Mouse (Mus musculus): ENCODE results near the gene Pcgf5. TPM values are rescaled to one million over a fixed set of nuclear protein-coding genes. Genes with fewer than 3 reads are reported as not detected.
A peak's percentile ranks its signal among the peaks of the same experiment; 100 is the strongest.

Gene Pcgf5
- 10 to 100 TPM; 14.1 to 17.2 TPM for total RNA-seq (2021)
- long read RNA-seq, experiment 1, full-length matches to known transcripts, result 16 of 22 reads
- long read RNA-seq, experiment 1, partial matches to known transcripts, result 1 of 22 reads
- long read RNA-seq, experiment 1, other reads (novel, unspliced or antisense), result 5 of 22 reads
- long read RNA-seq, experiment 2, full-length matches to known transcripts, result 10 of 14 reads
- long read RNA-seq, experiment 2, partial matches to known transcripts, result 0 of 14 reads
- long read RNA-seq, experiment 2, other reads (novel, unspliced or antisense), result 4 of 14 reads

DNA sequence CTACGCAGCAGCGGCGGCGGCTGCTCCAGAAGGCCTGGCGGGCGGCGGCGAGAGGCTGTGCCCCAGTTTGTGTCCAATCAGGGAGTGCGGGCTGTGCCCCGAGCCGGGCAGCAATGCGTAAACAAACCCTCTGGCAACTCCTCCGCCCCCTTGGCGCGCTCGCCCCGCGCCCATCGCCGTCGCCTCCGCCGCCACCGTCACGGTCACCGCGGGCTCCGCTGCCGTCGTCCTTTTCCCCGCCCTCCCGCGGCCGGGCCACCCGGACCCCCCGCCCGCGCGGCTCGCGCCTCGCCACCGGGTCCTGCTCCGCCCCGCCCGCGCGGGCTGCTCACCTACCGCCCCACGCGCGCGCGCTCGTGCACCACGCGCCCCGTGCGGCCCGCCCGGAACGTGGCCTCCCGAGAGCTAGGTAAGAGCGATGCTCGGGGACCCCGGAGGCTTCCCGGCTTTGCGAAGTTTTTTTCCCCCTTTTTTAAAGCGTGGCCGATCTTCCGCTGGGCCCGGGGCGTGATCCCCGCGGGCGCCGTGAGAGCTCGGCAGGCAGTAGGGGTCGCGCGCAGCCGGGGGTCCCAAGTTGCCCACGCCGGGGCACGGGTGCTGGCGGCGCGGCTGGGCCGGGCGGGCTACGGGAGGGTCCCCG is at the start of gene Pcgf5:
Pcgf5 (plus strand) TSS at position 149 of the 640 bp plus-strand sequence.
- peak; percentile 37 to 65 for DNase-seq (ENCODE audit: low spot score in 2 of 2)

DNA sequence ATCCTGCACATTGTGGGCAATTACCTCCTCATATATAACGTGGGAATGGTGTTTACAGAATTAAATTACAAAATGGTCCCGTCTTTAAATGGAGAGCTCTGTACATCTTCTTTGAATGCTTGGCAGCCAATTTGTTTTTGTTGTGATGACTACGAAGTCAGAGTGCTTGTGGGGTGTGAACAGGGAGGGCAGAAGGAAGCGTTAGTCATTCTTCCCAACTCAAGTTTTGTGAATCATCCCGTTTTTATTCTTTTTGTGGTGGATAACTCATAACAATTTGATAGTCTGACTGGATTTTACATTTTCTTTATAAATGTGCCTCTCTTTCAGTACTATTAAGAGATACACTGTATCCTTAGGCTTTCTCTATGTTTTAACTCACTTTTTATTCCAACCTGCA is 42.6 kb upstream of the Pcgf5 start:
- DNase-seq (ENCODE audit: low spot score in 2 of 2), result no peak

DNA sequence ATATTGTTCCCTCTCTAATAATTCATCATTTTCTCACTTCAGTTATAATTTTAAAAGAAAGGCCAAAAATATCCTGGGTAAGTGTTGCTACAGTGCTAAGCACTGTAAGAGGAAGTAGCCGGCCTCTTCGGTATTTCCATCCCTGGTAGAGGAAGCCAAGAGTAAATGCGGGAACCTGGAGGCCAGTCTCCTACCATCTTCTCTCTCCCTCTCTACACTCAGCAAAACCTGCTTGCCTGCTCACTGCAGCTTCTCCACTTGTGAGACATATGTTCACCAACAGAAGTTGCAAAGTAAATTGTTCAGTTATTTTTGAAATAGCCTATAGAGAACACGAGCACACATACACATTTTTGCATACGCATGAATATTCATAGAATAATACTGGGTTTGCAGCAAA is 34.1 kb upstream of the Pcgf5 start:
- DNase-seq (ENCODE audit: low spot score in 2 of 2), result no peak

DNA sequence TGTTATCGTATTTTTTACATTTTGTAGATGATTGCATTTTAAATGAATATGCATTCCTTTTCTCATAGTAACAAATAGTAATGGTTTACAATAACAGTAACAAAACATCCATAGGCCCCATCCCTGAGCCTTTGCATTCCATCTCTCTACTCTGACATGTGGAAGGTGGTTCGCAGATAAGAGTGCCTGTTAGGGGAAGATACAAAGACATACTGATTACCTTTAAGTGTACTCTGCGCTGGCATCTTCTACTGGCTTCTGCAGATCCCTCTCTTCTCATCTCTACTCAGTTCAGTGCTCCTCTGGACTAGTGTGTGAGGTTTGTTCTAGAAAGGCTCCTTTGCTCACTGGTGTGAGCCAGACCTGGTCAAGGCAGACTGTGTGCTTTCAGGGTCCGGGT is 28.4 kb upstream of the Pcgf5 start:
- no peak for DNase-seq (ENCODE audit: low spot score in 2 of 2)

DNA sequence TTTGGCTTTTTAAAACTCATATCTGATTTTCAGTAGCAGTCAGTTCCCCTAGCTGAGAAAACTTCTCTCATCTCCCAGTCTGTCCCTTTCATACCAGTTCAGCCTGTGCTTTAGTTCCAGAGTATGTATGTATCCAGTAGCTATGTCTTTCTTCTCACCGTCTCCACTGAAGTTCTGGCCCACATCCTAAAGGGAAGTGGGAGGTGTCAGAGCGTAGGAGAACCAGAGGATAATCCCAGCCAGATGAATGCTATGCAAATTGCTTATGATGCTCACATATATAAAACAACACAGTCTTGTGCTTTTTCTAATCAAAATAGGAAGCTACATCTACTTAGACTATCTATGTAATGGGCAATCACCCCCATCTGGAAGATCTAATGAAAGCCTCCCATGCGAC is 27.0 kb upstream of the Pcgf5 start:
- no peak for DNase-seq (ENCODE audit: low spot score in 2 of 2)

DNA sequence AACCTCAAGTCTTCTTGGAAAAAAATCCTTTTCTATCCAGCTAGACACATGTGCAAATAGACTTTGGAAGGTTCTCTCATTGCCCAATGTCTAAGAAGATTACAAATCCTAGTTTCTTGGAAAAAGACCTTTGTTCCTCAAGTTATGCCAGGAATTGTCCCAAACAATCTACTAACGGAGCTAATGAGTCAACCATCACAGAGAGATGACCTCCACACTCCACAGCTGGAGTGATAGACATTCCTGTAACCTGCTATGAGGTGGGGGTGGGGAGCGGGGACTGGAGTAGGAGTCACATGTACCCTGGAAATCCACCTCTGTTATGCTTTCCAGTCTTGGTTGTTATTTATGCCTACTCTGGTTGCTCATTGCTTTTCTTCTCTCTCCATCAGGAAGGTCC is 24.8 kb upstream of the Pcgf5 start:
- DNase-seq (ENCODE audit: low spot score in 2 of 2), result no peak

DNA sequence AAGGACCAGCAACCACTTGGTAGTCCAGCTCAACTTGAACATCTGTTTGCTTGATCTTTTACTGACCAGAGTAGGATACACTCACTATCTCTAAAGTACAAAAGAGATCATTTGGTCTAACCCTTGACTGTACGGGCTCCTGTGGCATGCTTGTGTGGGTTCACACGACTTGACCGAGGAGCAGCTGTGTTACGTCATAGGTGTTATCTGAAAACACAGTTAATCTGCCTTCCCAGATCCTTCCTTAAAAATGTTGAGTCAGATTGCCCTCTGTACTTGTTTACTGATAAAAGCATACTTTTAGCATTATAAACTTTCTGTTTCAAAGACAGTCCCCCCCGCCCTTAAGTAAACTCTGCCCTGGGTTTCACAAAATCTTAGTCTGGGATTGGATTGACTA is 19.4 kb upstream of the Pcgf5 start:
- DNase-seq (ENCODE audit: low spot score in 2 of 2), result no peak

DNA sequence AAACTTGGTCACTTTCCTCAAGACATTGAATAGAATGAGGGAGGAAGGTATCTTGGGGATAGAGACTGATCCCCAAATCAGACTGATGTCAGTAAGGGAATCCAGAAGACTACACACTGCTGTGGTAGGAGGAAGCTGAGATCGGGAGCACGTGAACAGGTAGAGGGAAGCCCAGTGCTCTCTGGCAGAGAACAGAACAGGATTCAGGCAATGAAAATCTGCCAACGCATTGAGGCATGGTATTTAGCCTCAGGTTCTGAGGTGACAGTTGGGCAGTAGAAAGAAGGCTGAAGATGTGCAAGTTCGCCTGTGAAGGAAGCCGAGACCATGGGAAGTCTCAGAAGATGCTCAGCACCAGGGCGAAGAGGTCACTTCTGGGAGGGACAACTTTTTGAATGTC is 733 bp upstream of the Pcgf5 start:
- no peak for DNase-seq (ENCODE audit: low spot score in 2 of 2)

DNA sequence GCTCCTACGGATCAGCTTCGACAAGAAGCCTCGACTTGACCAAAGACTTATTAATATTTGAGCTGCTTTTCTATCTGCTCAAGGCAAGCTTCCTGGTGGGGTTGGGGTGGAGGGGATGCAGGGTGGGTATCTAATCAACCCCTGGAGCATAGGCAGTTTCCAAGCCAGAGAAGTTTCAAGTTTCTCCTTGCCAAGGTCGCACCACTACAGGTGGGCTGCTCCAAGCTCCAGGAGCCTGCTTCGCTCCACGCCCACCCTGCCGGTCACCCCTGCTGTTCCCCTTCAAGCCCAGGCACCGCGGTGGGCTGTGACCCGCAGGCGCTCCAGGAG is 313 bp upstream of the Pcgf5 start:
- DNase-seq (ENCODE audit: low spot score in 2 of 2), result no peak

DNA sequence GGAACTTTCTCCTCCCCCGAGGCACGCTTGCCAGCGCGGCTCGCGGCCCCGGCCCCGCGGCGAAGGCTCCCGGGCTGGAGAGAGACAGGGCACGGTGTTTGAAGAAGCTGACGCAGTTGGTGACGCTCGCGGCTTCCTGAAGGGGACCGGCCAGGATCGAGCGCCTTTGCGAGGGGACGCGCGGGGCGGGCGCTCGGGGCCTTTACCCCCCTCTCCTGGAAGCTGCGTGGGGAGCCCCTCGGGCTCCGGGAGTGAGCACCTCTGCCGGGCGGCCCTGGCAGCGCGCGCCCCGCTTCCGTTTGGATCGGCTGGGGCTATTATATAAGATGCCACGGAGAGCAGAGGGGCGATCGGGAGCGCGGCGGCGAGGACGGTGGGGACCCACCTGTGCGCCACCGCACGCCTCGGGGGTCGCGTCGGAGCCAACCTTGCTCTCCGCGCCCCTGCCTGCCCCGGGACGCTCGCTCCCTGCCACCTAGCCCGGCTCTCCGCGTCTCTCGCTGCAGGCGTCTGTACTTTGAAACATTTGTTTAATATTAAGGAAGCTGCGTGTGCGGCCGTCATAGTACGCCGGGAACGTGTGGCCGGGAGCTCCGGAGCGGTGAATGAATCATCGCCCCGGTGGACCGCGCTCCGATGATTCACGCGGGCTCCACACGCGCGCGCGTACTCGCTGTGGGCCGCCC is 835 bp downstream of the Pcgf5 start:
- DNase-seq (ENCODE audit: low spot score in 2 of 2), result peak; percentile 18 to 34

DNA sequence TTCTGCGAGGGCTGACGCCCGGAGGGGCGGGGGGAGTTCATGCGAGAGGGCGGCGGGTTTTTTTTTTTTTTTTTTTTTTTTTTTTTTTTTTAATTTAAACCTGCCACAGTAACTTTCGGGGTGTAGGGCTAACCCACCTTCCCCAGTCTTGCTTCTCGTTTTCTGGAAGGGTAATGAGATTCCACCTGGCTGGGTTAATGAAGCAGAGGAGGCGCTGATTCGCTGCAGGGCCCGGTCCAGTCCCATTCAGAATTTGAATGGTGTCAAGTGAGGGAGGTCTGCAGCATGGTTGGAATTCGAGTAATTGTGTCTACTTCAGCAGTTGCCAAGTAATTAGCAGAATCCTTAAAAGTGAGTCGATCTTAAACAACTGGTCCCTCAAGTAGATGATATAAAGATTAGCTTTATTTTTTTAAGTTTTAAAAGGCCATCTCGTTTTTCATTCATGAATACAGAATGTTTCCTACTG is 1.4 kb downstream of the Pcgf5 start:
- no peak for DNase-seq (ENCODE audit: low spot score in 2 of 2)

DNA sequence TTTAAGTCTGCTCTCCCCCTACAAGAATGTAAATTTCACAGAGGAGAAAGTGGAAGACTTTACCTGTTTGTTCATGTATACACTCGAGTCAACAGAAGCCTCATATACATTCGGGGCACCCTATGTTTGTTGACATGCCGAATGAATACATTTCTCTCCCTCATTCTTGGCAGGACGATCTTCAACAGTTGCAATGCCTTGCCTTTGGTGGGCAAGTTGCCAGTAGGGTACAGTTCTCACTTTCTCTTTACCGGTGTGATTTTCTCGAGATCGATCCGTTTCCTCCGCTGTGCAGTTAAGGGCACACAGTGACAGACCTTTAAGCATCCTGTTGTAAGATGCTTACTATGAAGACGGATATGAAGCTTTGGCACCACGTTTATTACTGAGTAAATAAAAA is 2.1 kb downstream of the Pcgf5 start:
- DNase-seq (ENCODE audit: low spot score in 2 of 2), result no peak

DNA sequence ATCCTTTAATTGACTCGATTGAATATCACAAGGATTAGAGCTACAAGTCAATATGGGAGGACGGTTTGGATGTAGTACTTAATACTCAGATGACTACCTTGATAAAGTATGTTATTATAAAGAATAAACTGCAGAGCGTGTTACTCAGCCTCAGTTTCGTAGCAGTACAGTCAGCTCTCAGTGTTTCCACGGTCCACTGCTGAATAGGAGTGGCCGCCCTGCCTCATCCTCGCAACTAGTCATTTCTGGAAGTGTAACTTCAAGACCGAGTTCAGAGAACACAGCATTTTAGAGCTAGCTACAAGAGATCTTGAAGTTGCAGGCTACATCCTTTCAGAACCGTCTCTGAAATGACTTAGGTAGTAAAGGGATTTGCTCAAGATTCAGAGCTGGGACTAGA is 2.8 kb downstream of the Pcgf5 start:
- no peak for DNase-seq (ENCODE audit: low spot score in 2 of 2)

DNA sequence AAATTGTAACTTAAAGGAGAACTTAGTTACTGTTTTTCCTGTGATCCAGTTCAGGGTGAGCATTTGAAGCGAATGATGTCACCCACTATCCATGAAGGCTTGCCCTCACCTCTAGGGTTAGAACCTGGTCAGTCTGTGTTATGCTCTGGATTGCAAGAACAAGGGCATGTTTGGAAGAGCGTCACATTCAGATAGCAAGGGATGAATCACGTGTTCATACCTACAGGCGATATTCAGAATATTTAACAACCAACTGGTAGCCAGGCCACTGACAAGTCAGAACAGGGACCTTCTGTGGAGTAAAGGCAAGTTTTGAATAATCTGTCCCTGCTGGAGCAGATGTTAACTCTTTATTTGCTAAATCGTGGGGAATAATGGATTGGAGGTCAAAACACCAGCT is 14.4 kb downstream of the Pcgf5 start:
- DNase-seq (ENCODE audit: low spot score in 2 of 2), result no peak

DNA sequence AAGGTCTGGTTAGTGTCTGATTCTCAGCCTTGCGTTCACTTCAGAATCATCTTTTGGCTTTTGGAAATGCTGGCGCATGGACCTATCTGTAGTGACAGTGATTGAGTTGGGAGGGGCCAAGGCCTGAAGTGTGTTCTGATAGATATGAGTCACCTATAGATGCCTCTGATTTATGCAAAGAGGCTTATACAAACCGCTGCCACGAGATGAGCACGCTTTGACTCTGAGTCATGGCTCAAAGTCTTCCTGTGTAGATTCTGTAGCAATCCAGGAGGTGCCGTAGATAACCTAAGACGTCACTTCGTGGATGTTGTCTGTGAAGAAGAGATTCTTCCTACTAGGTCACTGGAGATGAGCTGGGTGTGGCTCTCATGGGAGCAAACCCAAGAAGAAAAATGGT is 16.6 kb downstream of the Pcgf5 start:
- DNase-seq (ENCODE audit: low spot score in 2 of 2), result no peak

DNA sequence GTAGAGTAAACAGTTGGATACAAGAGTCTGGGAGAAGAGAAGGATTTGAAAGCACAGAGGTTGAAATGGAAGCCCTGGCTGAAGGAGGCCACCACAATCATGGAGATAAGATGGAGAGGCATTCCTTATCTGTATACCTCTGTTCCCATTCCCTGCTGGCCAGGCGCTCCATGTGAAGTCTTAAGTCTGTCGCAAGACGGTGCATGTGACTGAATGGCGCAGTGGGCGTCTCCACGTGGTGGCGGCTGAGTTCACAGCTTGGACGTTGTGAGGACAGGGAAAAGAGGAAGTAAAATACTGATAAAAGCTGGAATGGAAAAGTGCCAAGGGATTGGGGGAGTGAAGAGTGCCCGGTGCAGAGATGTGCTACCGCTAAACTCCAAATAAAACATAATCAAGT is 23.4 kb downstream of the Pcgf5 start:
- no peak for DNase-seq (ENCODE audit: low spot score in 2 of 2)

DNA sequence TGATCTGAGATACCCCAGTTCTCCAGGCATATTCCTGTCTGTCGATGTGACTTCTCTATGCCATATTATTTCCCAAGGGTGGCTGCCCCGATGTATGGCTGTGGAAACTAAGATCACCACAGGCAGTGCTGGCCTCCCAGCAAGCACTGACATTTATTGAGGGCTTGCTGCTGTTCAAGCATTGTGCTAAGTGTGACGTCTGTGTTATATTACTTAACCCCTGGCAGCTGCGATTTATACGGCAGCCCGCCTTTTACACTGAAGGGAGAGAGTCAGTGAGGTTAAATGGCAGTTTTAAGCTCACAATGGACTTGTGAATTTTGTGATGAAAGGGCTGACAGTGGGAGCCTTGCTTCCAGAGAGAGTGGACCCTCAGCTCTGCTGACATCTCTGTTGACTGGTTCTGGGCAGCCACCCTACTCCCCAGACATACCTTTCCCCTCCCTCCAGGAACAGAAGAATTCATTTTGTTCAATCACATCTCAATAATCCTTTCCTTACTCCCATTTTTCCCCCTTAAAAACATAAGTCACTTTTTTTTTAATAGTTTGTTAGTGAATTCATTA is 25.0 kb downstream of the Pcgf5 start:
- DNase-seq (ENCODE audit: low spot score in 2 of 2), result no peak

DNA sequence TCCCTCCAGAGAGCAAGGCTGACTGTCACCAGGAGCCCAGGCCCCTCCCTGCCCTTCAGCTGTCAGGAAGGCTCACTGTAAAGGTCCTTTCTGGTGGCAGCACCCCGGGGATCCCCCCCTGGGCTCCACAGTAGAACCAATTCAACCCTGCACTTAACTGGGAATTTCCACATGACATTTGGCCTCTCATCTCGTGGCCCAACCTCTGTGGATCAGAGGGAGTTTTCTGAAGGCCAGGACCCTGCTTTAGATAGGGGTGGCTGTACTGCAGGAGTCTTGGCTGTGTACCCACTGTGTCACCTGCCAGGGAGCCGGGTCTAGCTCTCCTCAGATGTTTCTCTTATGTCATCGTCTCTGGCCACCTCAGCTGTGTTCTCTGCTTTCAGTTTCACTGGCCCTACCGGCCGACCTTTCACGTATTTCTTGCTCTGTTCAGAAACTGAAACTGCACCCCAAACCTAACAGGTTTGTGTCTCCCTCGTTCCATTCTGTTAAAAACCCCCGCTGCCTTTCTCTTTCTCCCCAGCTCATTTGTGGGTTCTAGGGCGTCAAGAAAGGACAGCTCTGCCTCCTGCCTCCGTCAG is 27.2 kb downstream of the Pcgf5 start:
- DNase-seq (ENCODE audit: low spot score in 2 of 2), result no peak

DNA sequence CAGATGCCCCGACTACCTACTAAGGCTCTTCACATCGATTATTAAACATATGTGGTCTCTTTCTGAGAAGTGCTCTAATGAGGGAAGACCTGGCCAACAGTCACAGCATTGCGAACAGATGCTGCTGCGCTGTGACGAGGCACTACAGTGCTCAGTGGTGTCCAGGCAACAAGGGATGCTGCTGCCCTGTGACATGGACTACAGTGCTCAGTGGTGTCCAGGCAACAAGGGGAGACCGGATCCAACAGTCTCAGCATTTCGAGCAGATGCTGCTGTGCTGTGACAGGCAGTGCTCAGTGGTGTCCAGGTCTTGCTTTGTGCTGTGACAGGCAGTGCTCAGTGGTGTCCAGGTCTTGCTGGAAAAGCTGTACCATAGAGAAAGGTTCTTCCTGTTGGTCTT is 29.6 kb downstream of the Pcgf5 start:
- no peak for DNase-seq (ENCODE audit: low spot score in 2 of 2)

DNA sequence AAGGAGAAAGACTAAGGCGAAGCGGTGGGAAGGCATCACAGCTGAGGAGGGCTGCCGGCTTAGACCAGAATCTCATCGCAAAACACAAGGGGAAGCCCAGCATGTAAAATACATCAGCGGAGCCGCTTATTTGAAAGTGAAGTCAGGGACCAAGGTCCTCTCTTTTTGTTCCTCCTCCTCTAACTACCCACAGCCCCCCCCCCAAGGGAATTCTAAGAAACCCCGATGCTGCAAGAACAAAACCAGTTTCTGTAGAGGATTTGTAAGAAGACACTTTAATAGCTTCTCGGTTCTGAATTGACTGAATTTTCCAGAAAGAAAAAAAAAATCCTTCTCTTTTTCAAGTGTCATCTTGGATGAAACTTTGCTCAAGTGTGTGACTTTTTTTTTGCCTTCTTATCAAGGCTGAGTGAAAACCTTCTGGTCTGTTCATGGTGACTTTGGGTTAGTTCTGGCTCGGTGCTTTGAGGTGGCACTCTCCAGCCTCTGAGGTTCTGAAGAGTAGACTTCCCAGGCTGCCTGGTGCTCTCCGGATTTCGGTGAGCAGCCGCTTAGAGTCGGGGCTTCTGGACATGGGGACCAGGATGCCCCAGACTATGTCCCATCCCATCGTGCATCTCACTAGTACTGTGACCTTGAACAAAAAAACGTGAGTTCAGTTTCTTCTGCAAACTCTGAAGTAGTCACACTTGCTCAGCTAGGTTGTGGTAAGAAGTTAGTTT is 30.6 kb downstream of the Pcgf5 start:
- no peak for DNase-seq (ENCODE audit: low spot score in 2 of 2)

DNA sequence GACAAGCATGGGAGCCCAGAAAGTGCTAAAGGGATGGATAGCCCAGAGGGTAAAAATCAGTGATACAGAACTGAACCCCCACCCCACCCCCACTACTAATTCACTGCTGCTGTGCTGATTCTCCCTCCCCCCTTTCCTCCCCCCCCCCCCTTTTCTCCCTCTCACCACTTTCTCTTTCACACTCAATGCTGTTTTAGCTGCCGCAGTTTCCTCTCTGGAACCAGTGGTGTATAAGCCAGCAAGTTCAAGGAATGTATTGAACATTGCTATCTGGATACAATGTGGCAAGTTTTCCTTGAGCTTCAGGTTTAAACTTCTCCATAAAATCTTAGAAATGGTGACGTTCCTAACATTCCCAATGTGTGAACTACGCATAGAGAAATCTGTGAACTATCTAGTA is 34.8 kb downstream of the Pcgf5 start:
- no peak for DNase-seq (ENCODE audit: low spot score in 2 of 2)
